Mouse (Mus musculus) small intestine, adult 2 months (tissue): ENCODE results near the gene Acsl6.

Source experiments
- CTCF ChIP-seq: fragments of 200-500 bp; IDR thresholded peaks from 2 replicates; pipeline ENCODE4 v1.5.1; 2012; ENCODE audit warnings: low read depth, mild to moderate bottlenecking, control low read depth, inconsistent platforms, low read length, moderate library complexity, mixed read lengths; ENCODE audit not compliant: insufficient replicate concordance, insufficient read length; ENCODE audit errors: extremely low read depth
- POLR2A ChIP-seq: fragments of 200-500 bp; IDR thresholded peaks from 2 replicates; pipeline ENCODE4 v1.6.1; 2012; ENCODE audit warnings: low read depth, mild to moderate bottlenecking, control low read depth, inconsistent platforms, low read length, moderate library complexity

- TF ChIP-seq POLR2A (no peak), CTCF (no peak)
These were observed 9.4 kb upstream of the Acsl6 start for GRCm38 (mm10) chr11:54293980-54294807.
